Mouse (Mus musculus) gastrocnemius, adult 2 months (tissue): ENCODE results near the gene Mymx. TPM values are rescaled to one million over a fixed set of nuclear protein-coding genes. Genes with fewer than 3 reads are reported as not detected.

Source experiments
- DNase-seq: peaks from one replicate; pipeline ENCODE4 v3.0.0; 2022
- H3K27ac ChIP-seq: fragments of 200-600 bp; 2 replicates; pipeline ENCODE4 v1.8.1; 2022; ENCODE audit warnings: mild to moderate bottlenecking
- H3K4me3 ChIP-seq: fragments of 200-600 bp; 2 replicates; pipeline ENCODE4 v1.8.1; 2022; ENCODE audit warnings: mild to moderate bottlenecking, moderate library complexity
- CTCF ChIP-seq: fragments of 200-600 bp; IDR thresholded peaks from 2 replicates; pipeline ENCODE4 v1.8.1; 2022; ENCODE audit warnings: antibody characterized with exemption, mild to moderate bottlenecking, moderate library complexity
- intact Hi-C: fragments of 180-260 bp; cut with DNase I; formaldehyde crosslinking; loops from one replicate; pipeline ENCODE4 v1.15.1; 2025
- total RNA-seq, 2 experiments: library from RNA; stranded (reverse); gene quantifications; 2 replicates each; pipeline ENCODE4 v1.2.3; 2021

Mymx gene
- total RNA-seq, 2 experiments from 2014 or later, result 0.36 TPM; not detected in 1

DNA sequence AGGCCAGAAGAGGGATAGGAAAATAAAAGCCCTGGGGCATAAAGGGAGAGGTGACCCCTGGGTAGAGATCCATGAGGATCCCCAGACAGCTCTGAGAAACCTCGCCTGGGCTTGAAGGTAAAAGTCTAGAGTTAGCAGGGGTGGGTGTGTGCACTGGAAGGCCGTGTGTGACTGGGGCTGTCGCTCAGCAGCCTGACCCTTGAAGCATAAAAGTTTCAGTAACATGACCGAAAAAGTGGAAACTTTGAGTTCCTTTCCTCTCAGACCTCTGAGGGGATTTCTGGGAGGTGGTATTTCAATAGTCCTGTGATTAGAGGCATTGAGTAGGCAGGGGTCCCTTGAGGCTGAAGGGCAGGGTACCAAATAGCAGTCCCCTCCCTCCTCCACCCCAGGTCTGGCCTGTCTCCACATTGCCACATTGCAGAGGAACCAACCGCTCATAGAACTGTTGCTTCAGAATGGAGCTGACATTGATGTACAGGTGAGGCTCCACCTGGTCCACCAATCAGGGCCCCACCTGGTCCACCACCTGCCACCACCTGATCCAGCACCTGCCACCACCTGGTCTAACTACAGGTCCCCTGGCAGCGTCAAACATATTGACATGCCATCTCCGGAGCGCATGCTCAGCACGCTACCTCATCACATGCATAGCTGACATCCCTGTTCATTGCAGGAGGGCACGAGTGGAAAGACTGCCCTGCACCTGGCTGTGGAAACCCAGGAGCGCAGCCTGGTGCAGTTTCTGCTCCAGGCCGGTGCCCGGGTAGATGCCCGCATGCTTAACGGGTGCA lies 42.0 kb downstream of the Mymx start:
- intact Hi-C loops, result no loop called here
- TF ChIP-seq CTCF, result no peak
- Histone ChIP-seq H3K27ac (no peak overlapping the region), H3K4me3 (no peak overlapping the region)
- DNase-seq, result no peak

DNA sequence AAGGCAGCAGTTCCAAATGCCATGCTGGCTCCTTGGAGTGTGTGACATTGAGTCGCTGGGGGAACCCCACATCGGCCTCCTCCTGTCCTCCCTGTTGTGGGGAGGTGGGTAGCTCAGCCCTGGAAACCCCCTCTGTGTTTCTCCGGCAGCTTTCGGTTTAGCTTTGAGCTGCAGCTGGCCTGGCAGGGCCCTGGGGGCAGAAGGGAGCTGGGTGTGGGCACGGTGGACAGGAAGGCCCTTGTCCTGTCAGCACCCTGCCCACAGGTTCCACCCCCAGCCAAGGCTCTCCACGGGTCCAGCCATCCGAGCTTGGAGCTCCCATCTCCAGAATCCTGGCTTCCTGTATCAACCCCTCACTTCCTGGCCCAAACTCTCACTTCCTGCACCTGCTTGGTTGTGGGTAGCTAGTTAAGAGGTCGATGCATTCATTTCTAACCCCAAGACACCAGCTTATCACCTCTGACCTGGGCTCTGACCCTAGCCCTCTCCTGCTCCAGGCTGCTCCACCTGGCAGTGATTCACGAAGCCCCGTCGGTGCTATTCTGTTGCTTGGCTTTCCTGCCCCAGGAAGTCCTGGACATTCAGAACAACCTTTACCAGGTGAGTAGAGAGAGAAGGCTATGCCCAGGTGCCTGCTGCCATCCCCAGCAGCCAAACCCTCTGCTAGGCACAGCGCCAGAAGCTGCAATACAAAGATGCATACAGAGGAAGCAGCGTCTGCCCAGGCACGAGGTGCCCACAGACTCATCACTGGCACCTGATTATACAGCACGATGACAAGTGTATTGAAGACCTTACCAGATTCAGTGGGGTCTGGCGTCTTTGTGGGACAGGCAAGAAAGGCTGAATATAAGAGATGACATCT lies 43.7 kb downstream of the Mymx start:
- no peak for TF ChIP-seq CTCF
- Histone ChIP-seq H3K4me3 (peak overlapping the region; percentile 13), H3K27ac (no peak overlapping the region)
- DNase-seq, result no peak
- intact Hi-C loops, result no loop called here

DNA sequence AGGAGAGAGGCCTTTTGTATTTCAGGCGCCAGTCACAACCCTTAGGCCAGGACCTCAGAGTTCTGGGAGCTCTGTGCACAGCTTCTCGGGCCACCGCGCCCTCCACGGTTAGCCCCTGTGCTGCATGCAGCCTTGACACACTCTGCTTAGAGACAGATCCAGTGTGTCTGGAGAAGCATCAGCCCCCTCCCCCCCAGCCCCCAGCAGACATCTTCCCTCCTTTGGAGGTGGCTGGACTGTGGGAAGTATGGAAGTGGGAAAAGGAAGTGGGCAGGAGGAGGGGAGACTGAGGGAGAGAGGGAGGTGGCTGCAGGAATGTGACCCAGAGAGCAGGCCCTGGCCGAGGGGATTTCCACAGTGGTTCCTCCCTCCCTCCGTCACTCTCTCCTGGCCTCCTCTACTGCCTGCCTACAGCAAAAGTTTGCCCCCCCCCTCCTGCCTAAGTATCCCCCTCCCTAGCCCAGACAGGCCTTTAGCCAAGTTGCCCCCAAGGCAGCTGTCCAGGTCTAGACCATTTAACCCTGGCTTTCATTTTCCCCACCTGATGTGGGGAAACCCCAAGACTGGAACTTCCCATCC lies 44.6 kb downstream of the Mymx start:
- peak overlapping the region; percentile 72 for H3K4me3 ChIP-seq
- intact Hi-C loops, result no loop called here
- no peak for TF ChIP-seq CTCF
- DNase-seq, result no peak
- H3K27ac ChIP-seq, result no peak overlapping the region

GRCm38 (mm10) chr17:45556514-45557245 lies 45.2 kb downstream of the Mymx start:
- peak overlapping the region; percentile 72 for H3K4me3 ChIP-seq
- intact Hi-C loops, result no loop called here
- no peak for DNase-seq
- H3K27ac ChIP-seq, result peak overlapping the region; percentile 71; the same call in 1 of the 2 replicates
- no peak for TF ChIP-seq CTCF

- peak overlapping the region; percentile 72 for H3K4me3 ChIP-seq
- peak overlapping the region; percentile 71 for H3K27ac ChIP-seq
- intact Hi-C loops, result no loop called here
- TF ChIP-seq CTCF, result no peak
- no peak for DNase-seq
Observed at GRCm38 (mm10) chr17:45556107-45556489, 45.8 kb downstream of the Mymx start.

DNA sequence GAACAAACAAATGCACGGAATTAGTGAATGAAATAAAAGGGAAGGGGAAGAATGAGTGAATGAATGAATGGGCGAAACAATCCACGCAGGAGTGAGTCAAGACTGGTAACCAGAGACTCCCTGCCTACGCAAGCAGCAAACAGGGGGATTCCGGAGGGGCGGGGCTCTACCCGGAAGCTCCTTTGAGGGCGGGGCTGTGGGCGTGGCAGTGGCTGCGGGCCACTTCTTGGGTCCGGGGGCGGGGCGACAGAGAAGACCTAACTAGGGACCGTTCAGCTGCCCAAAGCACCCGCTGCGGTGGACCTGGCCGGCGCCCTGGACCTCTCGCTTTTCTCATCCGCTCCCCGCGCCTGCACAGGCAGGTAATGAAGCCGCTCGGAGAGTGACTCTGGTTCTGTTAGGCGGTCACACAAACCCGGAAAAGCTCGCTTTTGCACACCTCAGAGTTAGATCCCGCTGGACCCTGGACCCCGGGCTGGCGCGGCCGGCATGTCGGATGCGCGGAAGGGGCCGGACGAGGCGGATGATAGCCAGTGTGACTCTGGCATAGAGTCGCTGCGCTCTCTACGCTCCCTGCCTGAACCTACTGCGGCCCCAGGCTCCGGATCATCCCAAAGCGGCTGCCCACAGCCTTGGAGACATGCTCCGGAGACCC lies 46.3 kb downstream of the Mymx start, which contains the start of gene Nfkbie:
Gene Nfkbie (plus strand): TSS at position 252 of the 655 bp plus-strand sequence.
- DNase-seq, result peak; percentile 95
- TF ChIP-seq CTCF, result no peak
- Histone ChIP-seq H3K27ac (peak within 1 kb of the TSS; percentile 71), H3K4me3 (peak within 1 kb of the TSS; percentile 72)
- intact Hi-C loops, result no loop called here

GRCm38 (mm10) chr17:45554420-45554819 lies 47.5 kb downstream of the Mymx start:
- intact Hi-C loops, result no loop called here
- TF ChIP-seq CTCF, result no peak
- no peak for DNase-seq
- no peak overlapping the region for H3K4me3 ChIP-seq
- no peak overlapping the region for H3K27ac ChIP-seq

- intact Hi-C loops, result no loop called here
- H3K4me3 ChIP-seq, result no peak overlapping the region
- no peak overlapping the region for H3K27ac ChIP-seq
- no peak for TF ChIP-seq CTCF
- DNase-seq, result no peak
Observed at GRCm38 (mm10) chr17:45553065-45553464, 48.8 kb downstream of the Mymx start.

DNA sequence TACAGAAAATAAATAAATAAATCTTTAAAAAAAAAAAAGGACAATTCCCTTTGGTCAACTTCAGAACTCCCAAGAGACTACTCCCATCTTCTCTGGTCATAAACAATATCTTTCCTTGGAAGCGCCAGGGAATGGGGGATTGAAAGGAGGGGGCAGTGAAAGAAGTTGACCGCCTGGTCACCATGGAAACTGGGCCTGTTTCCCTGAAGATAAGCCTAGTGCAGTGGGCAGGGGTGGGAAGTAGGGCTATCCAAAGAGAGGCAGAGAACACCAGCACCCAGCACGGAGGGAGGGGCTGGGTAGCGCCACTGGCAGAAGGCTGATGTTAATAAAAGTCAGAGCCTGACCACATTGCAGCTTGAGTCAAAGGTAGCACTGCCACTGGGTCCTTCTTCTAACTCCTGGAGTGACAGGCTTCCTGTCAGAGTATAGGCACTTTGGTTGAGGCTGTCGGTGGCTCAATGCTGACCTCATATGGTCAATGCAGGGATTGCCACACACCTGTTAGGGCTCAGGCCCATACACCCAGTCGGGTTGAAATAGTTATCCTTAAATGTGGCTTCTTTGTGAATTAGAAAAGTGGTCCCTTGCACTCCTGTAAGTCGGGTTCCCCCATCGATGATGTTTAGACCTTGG lies 50.0 kb downstream of the Mymx start:
- intact Hi-C loops, result loop anchor here (1.0 kb wide), 2 partner anchors 36 to 74 kb away; no protein-coding TSS in a partner anchor
- Histone ChIP-seq H3K4me3 (no peak overlapping the region), H3K27ac (no peak overlapping the region)
- DNase-seq, result peak; percentile 78
- peak; percentile 92 for TF ChIP-seq CTCF

DNA sequence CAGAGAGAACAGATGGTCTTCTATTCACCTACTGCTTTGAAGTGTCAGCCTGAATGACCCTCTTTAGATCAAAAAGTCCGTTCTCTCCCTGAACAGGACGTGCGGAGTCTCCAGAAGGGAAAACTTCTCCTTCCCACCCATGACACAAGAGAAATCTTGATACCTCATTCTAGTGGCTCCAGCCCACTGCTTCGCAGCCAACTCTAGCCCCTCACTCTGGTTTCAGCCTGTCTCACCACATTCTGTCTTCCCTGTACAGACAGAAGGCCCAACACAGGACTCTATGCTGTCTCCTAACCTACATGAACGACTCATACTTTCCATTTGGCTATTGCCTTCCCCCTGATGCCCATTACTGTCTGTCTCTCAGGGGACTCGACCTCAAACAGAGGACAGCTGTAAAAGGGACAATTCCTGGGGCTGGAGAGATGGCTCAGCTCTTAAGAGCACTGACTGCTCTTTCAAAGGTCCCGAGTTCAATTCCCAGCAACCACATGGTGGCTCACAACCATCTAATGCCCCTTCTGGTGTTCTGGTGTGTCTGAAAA lies 50.6 kb downstream of the Mymx start:
- H3K27ac ChIP-seq, result no peak overlapping the region
- intact Hi-C loops, result no loop called here
- H3K4me3 ChIP-seq, result no peak overlapping the region
- no peak for DNase-seq
- TF ChIP-seq CTCF, result no peak

Other genes starting within 250 kb of the Mymx start
- 10 to 100 TPM; 39.5 to 41.3 TPM for gene Cdc5l, start 168.4 kb downstream of the Mymx start, total RNA-seq
- not detected for gene Spats1, start 126.7 kb downstream of the Mymx start, total RNA-seq
- 10 to 100 TPM; 13.4 to 15.8 TPM for gene Aars2, start 95.3 kb downstream of the Mymx start, total RNA-seq
- not detected for gene Tcte1, start 78.7 kb downstream of the Mymx start, total RNA-seq
- gene Tmem151b, start 52.4 kb downstream of the Mymx start, total RNA-seq, result not detected
- under 1 TPM; 0.36 to 0.43 TPM for gene Nfkbie, start 46.4 kb downstream of the Mymx start, total RNA-seq
- gene Slc35b2, start 38.2 kb downstream of the Mymx start, total RNA-seq, result 10 to 100 TPM; 16.0 to 17.3 TPM
- 1,000 to 10,000 TPM; 1,106 to 1,162 TPM for gene Hsp90ab1, start 28.8 kb downstream of the Mymx start, total RNA-seq
- 10 to 100 TPM; 27.4 to 44.7 TPM for gene Slc29a1, start 2.5 kb downstream of the Mymx start, total RNA-seq
- gene Capn11, start 57.2 kb upstream of the Mymx start, total RNA-seq, result under 1 TPM; 0.59 to 0.98 TPM
- 100 to 1,000 TPM in 1 of 2 experiments, 10 to 100 TPM in 1; 99.5 to 139 TPM for gene Mrpl14, start 84.2 kb upstream of the Mymx start, total RNA-seq
- gene Tmem63b, start 84.8 kb upstream of the Mymx start, total RNA-seq, result 10 to 100 TPM; 66.5 to 81.6 TPM
- under 1 TPM in 1 of 2 experiments, not detected in 1; 0.50 TPM for gene 1600014C23Rik, start 131.7 kb upstream of the Mymx start, total RNA-seq